Mouse (Mus musculus): Measurements from ENCODE around the gene Taf9.

DNA sequence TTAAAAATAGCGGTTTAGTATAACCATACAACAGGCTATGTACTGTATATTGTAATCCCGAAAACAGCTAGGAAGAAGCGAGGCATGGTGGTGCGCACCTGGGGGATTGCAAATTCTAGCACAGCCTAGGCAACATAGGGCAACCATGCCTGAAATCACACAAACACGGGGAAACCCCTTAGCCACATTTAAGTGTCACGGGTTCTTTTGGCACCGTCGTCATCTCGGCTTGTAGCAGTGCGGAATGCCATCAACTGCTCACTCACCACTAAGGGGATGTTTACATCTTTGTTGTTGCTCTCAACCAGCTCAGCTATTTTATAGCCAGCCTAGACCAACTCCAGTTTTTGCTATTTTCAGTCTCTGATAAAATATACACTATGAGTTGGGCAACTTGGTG is 47.5 kb downstream of the Taf9 start:
- TF ChIP-seq GATA1 (IDR thresholded peaks at IDR 0.05; ENCODE audit: low read length) = no peak
- no peak for TF ChIP-seq TAL1 (IDR thresholded peaks at IDR 0.05; ENCODE audit: low read length)
